In the genomic region with DNA sequence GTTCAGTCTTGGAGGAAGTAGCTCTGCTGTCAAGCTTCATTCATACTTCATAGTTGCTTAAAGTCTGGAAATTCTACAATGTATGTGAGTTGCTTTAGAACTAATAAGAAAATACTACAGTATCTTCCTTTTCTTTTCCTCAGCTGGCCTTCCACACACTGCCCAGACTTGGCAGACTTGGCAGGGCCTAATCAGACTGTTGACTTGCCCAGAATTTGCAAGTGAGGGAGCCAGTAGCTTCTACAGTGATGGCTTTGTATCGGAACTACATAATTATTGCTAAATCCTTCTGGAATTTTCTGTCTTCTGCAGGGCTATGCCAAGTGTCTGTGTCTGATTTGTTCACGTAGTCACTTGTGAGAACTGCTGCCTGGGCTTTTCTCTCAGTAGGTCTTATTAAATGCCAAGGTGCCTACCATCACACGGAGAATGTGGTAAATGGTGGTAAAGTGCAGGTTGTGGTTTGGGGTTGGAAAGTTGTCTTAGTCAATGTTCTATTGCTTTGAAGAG, we compare ENCODE assay signal across 23 mouse cellular contexts.
DNase-seq lines count a peak whose midpoint lies in the region; ATAC-seq and TF ChIP-seq lines count a peak whose summit lies in the region.
"Had no signal": no experiment of that assay in that cellular context is flagged by ENCODE, and none has a peak within 500 bp of the region (broad histone marks: within the 10 kb centered on the region; RNA-seq: fewer than 3 reads in every experiment).

No protein-coding gene starts in this region.

- no peaks in the 10 kb centered on the region for H3K36me3 ChIP-seq in intestine, postnatal 0 days (ENCODE audit: control insufficient read depth, insufficient read depth)
- no peaks in the 10 kb centered on the region for H3K36me3 ChIP-seq in intestine, embryonic 16.5 days (ENCODE audit: control insufficient read depth, insufficient read depth, low read length)
- H3K36me3 ChIP-seq: embryonic facial prominence, embryonic 10.5 days; embryonic facial prominence, embryonic 13.5 days; heart, embryonic 13.5 days; hindbrain, embryonic 12.5 days; hindbrain, embryonic 15.5 days had no signal

- H3K9me3 ChIP-seq in intestine, postnatal 0 days (ENCODE audit: control insufficient read depth) = no peaks in the 10 kb centered on the region
- H3K9me3 ChIP-seq in intestine, embryonic 16.5 days (ENCODE audit: control insufficient read depth, low read length) = no peaks in the 10 kb centered on the region
- H3K9me3 ChIP-seq: embryonic facial prominence, embryonic 10.5 days; embryonic facial prominence, embryonic 13.5 days; hindbrain, embryonic 12.5 days; hindbrain, embryonic 15.5 days had no signal

- intact Hi-C loops in gastrocnemius, adult 2 months (cut with DNase I) = no loop called here

- ATAC-seq in intestine, postnatal 0 days = no peak
- ATAC-seq in intestine, embryonic 16.5 days = no peak
- ATAC-seq: forebrain, embryonic 14.5 days; forebrain, postnatal 0 days; Patski had no signal

- no peak for DNase-seq in gastrocnemius, adult 2 months
- no peak for DNase-seq in gastrocnemius, postnatal 4 days (ENCODE audit: low spot score in 2 of 2)
- DNase-seq in liver = no peak
- DNase-seq: adrenal gland, adult 2 months; adrenal gland, postnatal 14 days; cerebellum, adult 11-12 months; cerebellum, adult 8-10 months; cerebellum, postnatal 10 days; cerebellum, postnatal 36 days; embryo, embryonic 11 days; forebrain, postnatal 0 days; gastrocnemius, postnatal 25 days; kidney, adult 18-20 months had no signal

- H3K4me1 ChIP-seq in intestine, postnatal 0 days (replicated peaks; ENCODE audit: control insufficient read depth, insufficient read depth, low read length) = 0 out of 2 replicates have a peak, but pooled peaks cover 4% of the 10 kb centered on the region
- peaks cover 8% of the 10 kb centered on the region for H3K4me1 ChIP-seq in intestine, embryonic 16.5 days (ENCODE audit: control insufficient read depth, insufficient read depth, low read length)
- H3K4me1 ChIP-seq in brown adipose tissue, adult 24 weeks (ENCODE audit: control insufficient read depth, insufficient read depth, insufficient read length, low read length) = peaks cover 7% of the 10 kb centered on the region; the same call in 1 of the 2 replicates

- H3K4me2 ChIP-seq in intestine, postnatal 0 days (replicated peaks; ENCODE audit: low read depth) = no peak overlapping the region
- H3K4me2 ChIP-seq in intestine, embryonic 16.5 days (ENCODE audit: low read depth, low read length) = no peak overlapping the region
- H3K4me2 ChIP-seq: embryonic facial prominence, embryonic 13.5 days; heart, embryonic 13.5 days; hindbrain, embryonic 12.5 days; hindbrain, embryonic 15.5 days had no signal

- H3K9ac ChIP-seq in intestine, postnatal 0 days (ENCODE audit: low read depth, low read length) = no peak overlapping the region
- H3K9ac ChIP-seq in intestine, embryonic 16.5 days (ENCODE audit: low read depth, low read length) = no peak overlapping the region
- H3K9ac ChIP-seq: embryonic facial prominence, embryonic 13.5 days; forebrain, postnatal 0 days; heart, embryonic 13.5 days; hindbrain, embryonic 12.5 days; hindbrain, embryonic 15.5 days had no signal

- 92% methylated on average over 3 of the region's 3 CpGs for whole genome bisulfite sequencing in intestine, postnatal 0 days
- WGBS in intestine, embryonic 16.5 days = 83% methylated on average over 3 of the region's 3 CpGs

- no peaks in the 10 kb centered on the region for H3K27me3 ChIP-seq in intestine, postnatal 0 days (replicated peaks; ENCODE audit: control insufficient read depth, insufficient read depth, low read length)
- no peaks in the 10 kb centered on the region for H3K27me3 ChIP-seq in intestine, embryonic 16.5 days (replicated peaks; ENCODE audit: control insufficient read depth, insufficient read depth, low read length)
- H3K27me3 ChIP-seq: embryonic facial prominence, embryonic 13.5 days; heart, embryonic 13.5 days; hindbrain, embryonic 12.5 days; hindbrain, embryonic 15.5 days had no signal

- no peak overlapping the region for H3K4me3 ChIP-seq in gastrocnemius, adult 2 months
- no peak overlapping the region for H3K4me3 ChIP-seq in intestine, postnatal 0 days (ENCODE audit: low read depth, low read length)
- H3K4me3 ChIP-seq in intestine, embryonic 16.5 days (ENCODE audit: low read length) = no peak overlapping the region
- H3K4me3 ChIP-seq in brown adipose tissue, adult 24 weeks (ENCODE audit: insufficient read depth, low read depth, low read length) = no peak overlapping the region
- H3K4me3 ChIP-seq: embryonic facial prominence, embryonic 10.5 days; embryonic facial prominence, embryonic 13.5 days; heart, embryonic 13.5 days; hindbrain, embryonic 12.5 days; hindbrain, embryonic 15.5 days had no signal

- no peak for TF ChIP-seq CTCF in gastrocnemius, adult 2 months (IDR thresholded peaks at IDR 0.05)
- no peak for TF ChIP-seq CTCF in intestine, postnatal 0 days (IDR thresholded peaks at IDR 0.05; ENCODE audit: low read depth)

- H3K27ac ChIP-seq in gastrocnemius, adult 2 months = peak overlapping the region; percentile 12; the same call in 1 of the 2 replicates
- H3K27ac ChIP-seq in intestine, postnatal 0 days (ENCODE audit: low read depth, low read length) = peak overlapping the region; percentile 66; the same call in 1 of the 2 replicates
- H3K27ac ChIP-seq in intestine, embryonic 16.5 days (ENCODE audit: low read length) = no peak overlapping the region
- peak overlapping the region; percentile 86 for H3K27ac ChIP-seq in brown adipose tissue, adult 24 weeks (replicated peaks; ENCODE audit: low read depth, low read length)
- H3K27ac ChIP-seq: embryonic facial prominence, embryonic 10.5 days; embryonic facial prominence, embryonic 13.5 days; heart, embryonic 13.5 days; hindbrain, embryonic 12.5 days; hindbrain, embryonic 15.5 days had no signal
